Mouse (Mus musculus) adrenal gland, postnatal 14 days (tissue): ENCODE results near the gene Prex1. TPM values are rescaled to one million over a fixed set of nuclear protein-coding genes. Genes with fewer than 3 reads are reported as not detected.

ENCODE experiments used
- DNase-seq: peaks from one replicate; pipeline ENCODE4 v3.0.0; 2021; ENCODE audit warnings: mixed read lengths
- total RNA-seq: library from RNA; stranded (reverse); gene quantifications from 2 replicates; pipeline ENCODE4 v1.2.3, GENCODE M21; 2021

The Prex1 gene
- total RNA-seq, 1 experiment from 2014 or later = 13.6 TPM

- DNase-seq = no peak
Observed at GRCm38 (mm10) chr2:166601420-166601819, 112.2 kb downstream of the Prex1 start.

GRCm38 (mm10) chr2:166598453-166599155 lies 115.0 kb downstream of the Prex1 start:
- DNase-seq = peak; percentile 54

GRCm38 (mm10) chr2:166597763-166598162 lies 115.9 kb downstream of the Prex1 start:
- peak; percentile 64 for DNase-seq

- peak; percentile 89 for DNase-seq
Observed at GRCm38 (mm10) chr2:166592034-166592912, 121.4 kb downstream of the Prex1 start.

GRCm38 (mm10) chr2:166584491-166584890 lies 129.1 kb downstream of the Prex1 start:
- peak; percentile 53 for DNase-seq

DNA sequence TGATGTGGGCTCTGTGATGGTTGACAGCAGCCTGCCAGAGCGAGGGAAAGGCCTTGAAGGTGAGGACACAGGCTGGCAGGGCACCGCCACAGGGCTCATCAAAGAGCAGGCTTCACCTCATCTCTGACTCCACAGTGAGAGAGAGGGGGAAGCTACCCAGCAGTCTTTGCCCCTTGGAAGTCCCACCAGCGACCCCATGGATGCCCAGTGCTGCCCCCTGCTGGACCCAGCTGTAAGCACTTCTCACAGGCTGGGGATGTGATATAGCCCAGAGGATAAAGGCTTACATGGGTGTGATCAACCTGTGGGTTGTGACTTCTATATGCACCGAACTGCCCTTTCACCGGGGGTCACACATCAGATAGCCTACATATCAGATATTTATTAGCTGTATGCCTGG lies 130.3 kb downstream of the Prex1 start:
- DNase-seq = no peak

DNA sequence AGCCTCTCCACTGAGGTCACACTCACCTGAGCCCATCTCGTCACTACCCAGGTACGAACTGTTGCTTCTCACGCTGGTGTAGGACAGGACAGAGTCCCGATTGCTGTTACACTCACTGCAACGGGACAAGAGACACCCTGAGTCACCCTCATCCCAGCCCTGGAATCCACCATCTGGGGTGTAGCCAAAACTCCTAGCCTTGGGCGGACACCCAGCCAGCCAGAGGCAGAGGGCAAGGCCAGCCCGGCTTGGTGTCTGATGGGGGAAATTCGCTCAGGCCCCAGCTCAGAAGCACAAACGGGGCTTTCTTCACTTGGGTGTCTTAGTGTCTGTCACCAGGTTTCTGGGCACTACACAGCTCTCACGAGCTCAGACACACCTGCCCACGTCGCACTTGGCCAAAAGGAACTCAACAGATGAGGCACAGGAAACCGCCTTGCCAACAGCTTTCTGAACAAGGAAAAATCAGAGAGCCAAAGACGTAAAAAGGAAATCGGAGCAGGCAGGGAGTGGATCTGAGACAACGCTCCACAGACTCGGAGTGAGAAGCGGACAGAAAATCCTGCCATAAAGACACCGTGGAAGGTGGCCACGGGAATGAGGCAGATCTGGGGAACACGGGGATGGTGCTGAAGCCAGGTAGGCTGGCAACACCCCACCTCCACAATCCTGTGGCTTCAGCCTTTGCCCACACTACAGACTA lies 131.6 kb downstream of the Prex1 start:
- peak; percentile 92 for DNase-seq

- DNase-seq = no peak
Observed at GRCm38 (mm10) chr2:166579793-166580192, 133.8 kb downstream of the Prex1 start.

DNA sequence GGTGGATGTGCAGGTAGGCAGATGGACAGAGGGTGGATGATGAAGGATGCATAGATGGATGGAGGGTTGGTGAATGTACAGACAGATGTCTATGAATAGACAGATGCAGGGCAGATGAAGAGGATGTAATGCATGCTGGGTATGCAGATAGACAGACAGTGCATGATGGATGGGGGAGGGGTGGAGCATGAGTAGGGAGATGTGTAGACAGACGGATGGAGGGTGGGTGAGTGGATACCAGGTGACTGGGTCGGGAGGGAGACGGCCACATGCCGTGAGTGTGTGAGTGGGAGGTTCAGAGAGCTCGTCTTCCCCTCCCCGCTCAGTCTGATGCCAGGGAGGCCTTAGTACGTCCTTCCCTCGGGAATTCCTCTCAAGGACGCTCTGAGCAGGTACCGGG lies 134.3 kb downstream of the Prex1 start:
- no peak for DNase-seq

DNA sequence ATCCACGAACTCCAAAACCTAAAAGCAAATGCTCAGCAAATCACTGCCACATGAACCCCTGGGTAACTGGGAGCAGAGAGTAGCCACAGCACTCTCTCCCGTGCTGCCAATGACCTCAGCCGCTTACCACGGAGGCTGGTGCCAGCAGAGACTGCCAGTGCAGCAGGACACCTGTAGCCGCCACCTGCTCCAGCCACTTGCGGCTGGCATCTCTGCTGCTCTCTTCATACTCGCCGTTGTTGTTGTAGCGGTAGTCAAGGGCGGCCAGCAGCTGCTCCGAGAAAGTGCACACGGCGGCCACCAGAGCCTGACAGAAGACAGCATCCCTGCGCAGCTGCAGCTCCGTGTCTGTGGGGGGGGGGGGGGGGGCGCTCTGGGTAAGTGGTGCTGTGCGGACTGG lies 138.2 kb downstream of the Prex1 start:
- no peak for DNase-seq

DNA sequence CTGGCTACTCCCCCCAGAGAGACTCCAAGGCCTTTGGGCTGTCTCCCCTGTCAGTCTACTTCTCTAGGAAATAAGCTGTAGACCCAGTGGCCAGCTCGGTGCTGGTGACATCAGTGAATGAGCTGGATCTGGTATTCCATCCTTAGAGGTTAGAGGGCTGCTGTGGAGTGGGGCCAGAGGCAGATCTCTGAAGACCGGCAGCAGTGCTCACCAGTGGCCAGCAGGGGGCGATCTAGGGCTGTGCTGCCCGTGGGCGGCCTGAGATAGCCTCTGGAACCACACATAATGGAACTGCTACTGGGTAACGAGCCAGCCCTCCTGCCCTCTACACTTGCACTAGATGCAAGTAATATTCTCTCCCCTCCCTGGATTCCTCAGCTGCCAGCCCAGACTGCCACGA lies 138.7 kb downstream of the Prex1 start:
- peak; percentile 87 for DNase-seq

DNA sequence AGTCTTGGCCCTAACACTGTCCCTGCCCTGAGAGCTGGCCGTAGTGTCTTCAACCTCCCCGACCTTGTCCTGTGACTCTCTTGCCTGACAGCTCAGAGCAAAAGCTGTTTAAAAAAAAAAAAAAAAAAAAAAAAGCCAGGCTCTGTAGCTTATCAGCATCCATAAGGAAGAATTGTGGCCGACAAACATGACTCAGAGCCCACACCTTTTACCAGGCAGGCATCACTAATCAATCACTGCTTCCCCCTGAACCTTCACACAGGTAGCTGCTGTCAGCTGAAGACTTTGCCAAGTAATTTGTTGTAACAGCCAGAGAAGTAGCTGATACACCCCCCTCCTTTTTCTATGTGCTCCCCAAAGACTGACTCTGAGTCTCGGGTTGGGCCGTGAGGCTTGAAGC lies 140.0 kb downstream of the Prex1 start:
- DNase-seq = no peak

GRCm38 (mm10) chr2:166572297-166572696 lies 141.3 kb downstream of the Prex1 start:
- no peak for DNase-seq

GRCm38 (mm10) chr2:166569182-166569581 lies 144.4 kb downstream of the Prex1 start:
- peak; percentile 58 for DNase-seq

- DNase-seq = no peak
Observed at GRCm38 (mm10) chr2:166565503-166565902, 148.1 kb downstream of the Prex1 start.

DNA sequence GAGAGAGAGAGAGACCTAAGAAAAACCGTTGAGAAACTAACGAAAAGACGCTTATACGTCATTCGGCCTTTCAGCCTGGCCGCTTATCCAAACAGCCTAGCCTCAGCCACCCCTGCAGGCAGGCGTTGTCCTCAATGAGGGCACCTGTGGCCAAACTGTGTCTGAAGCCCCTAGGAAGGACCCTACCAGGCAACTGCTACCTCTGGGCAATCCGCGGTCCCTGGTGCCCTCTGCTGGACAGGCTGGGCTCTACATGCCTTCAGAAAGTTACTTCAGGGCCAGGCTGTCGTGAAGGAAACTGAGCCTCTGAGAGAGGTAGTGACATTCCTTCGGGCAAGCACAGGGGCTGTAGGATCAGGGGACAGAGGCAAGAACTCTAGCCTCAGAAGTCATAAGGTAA lies 149.2 kb downstream of the Prex1 start:
- peak; percentile 71 for DNase-seq

DNA sequence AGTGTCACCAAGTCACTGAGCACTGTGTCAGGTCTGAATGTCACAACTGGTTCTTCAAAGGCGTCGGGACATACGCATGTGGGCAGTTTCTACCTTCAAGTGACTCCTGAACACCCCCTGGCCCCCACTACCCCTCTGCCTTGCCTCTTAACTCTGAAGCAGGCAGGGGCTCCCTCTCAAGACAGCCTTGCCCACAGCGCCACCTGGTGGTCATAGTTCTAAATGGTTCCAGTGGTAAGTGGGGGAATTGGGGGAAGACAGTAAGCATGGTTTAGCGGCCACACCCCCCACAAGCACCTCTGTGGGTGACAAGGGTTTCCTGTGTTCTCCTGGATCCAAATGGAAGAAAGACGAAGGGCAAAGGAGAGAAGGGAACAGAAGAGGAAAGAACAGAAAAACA lies 149.7 kb downstream of the Prex1 start:
- DNase-seq = peak; percentile 94

GRCm38 (mm10) chr2:166563076-166563475 lies 150.6 kb downstream of the Prex1 start:
- no peak for DNase-seq

DNA sequence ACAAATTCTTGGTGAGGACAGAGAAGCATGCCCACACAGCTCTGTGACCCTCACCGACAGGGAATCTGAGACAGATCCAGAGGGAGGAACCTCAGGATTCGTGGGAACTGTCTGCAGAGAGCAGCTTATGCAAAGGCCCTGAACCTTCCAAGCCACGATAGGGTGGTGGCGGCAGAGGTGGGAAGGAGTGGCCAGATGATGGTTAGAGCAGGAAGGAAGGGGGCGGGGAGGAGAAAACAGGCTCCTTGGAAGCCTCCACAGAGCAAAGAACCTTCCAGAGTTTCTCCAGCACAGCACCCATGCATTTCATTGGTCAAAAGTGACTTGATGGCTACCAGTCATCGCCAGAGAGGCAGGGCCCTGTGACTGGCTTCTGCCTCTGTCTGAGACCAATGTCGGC lies 151.9 kb downstream of the Prex1 start:
- no peak for DNase-seq

- no peak for DNase-seq
Observed at GRCm38 (mm10) chr2:166560826-166561225, 152.8 kb downstream of the Prex1 start.

- DNase-seq = no peak
Observed at GRCm38 (mm10) chr2:166559531-166559930, 154.1 kb downstream of the Prex1 start.

GRCm38 (mm10) chr2:166555508-166555907 lies 158.1 kb downstream of the Prex1 start:
- DNase-seq = peak; percentile 51

DNA sequence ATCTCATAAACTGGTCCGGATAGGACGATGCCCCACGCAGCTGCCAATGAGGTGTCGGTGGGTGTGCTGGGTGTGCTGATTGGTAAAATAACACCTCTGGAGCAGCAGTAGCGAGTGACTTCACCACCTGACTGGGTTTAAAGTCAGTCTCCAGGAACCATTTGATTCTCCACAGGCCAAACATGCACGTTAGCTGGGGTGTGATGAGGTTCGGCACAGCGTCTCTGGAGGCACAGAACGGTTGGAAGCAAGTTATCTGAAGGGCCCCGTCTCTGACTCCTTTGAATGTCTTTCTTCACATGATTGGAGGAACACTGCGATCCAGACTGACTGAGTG lies 159.5 kb downstream of the Prex1 start:
- DNase-seq = no peak
